Mouse (Mus musculus): Measurements from ENCODE around the gene Klrg1. TPM values are rescaled to one million over a fixed set of nuclear protein-coding genes. Genes with fewer than 3 reads are reported as not detected.
A peak's percentile ranks its signal among the peaks of the same experiment; 100 is the strongest.

The Klrg1 gene
- 100 to 1,000 TPM; 111 to 138 TPM for polyA plus RNA-seq (2017; shearing (Covaris generic))

- no peak for ATAC-seq
Observed at GRCm38 (mm10) chr6:122282782-122283181, at the start of gene Klrg1. Gene Klrg1 (minus strand): TSS chr6:122282882.

DNA sequence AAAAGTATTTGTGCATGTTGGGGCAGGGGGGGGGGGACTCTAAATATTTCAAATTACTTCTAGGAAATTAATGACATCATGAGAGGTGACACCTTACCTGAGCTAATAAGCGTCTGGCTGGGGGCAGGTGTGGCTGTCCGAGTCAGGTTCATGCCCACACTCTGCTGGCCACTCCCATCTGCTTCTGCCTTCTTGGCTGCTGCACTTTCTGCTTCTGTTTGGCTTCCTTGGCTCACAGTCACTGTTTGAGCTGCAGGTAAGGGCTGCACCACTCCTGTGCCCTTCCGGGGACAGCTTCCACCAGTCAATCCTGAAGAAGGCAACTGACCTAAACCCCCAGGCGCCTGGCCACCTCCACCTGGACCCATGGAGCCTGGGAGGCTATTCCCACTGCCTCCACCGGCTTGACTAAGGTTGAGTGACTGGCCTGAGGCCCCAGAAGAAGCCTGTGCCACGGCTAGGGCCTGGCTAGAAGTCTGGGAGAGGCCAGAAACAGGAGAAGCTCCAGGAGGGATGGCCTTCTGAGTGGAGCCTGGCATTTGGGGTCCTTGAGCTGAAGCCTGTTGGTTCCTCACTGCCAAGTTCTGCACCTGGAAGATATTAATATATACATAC is 42.8 kb upstream of the Klrg1 start:
- ATAC-seq, result no peak

DNA sequence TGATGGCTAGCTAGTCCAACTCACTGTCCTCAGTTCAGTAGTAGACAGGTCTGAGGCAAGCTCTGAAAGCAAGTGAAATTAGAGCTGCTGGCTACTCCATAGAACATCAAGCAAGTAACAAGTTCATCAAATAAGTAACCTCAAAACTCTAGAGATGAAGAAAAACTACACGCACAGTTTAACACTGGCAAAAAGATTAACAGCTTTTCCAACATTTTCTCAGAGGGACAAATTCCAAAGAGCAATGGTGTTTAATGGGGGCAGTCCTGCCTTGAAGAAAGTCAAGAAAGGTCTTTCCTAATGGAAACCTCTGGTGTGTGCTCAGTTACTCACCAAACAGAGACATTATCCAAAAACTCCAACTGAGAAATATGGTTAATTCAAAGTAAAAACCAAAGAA is 36.0 kb upstream of the Klrg1 start:
- ATAC-seq, result no peak

- ATAC-seq, result no peak
Observed at GRCm38 (mm10) chr6:122310187-122310820, 27.6 kb upstream of the Klrg1 start.

DNA sequence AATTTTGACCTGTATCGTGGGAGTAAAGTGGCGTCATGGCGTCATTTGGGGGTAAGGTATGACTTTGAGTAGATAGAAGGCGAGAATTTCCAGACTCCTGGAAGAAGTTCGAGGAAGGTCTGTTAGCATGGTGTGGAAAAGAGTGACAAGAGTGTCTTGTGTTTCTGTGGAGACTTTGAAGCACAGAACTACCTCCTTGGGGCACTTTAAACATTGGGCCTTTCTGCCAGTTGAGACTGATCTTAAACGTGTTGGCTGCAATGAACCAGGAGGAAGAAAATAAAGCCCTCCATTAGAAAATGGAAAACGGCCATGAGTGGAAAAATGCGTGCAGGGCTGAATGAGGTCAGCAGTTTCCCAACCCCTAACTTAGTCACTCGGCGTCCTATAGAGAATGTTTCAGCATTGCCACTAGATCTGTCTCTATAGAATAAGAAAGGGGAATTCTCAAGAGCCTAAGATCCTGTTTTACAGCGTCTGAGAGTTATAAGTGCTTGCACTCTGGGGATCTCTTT is 26.8 kb upstream of the Klrg1 start:
- ATAC-seq, result no peak

DNA sequence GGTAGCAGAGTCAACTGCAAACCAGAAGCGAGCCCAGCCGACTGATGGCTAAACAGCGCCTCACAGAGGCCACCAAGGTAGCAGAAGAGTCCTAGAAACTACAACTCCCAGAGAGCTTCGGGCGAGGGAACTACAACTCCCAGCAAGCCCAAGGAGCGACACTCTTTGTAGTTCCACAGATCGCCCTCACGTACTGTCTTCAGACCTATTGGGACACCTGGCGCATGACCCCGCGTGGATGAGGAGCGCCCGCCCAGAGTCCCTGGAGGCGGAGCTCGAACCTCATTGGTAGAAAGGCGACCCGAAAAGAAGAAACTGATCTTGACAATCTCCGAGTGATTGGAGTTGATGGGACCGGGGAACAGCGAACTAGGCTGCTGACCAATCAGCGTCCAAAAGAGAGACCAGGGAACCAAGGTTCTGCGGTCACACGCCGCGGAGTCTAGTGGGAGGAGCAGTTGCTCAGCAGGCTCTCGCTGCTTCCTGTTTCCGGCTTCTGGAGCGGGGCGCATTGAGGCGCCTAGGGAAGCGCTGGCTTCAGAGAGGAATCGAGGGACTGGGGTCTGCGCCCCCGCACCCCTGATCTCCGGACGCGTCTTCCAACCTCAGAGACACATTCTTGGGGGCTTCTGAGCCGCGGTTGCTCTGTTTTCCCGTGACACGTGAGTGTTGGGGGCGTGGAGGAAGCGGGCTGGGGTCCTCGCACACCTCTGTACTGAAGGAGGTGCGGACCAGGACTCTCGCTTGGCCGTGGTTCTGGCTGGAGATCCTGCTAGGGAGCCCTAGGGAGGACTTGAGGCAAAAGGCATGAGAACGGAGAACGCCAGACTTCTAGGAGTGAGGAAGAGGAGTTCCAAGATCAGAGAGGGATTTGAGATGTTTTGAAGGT is 26.1 kb upstream of the Klrg1 start, which contains the start of gene M6pr:
M6pr (plus strand) TSS at position 216 of the 889 bp plus-strand sequence.
- ATAC-seq, result peak; percentile 92

DNA sequence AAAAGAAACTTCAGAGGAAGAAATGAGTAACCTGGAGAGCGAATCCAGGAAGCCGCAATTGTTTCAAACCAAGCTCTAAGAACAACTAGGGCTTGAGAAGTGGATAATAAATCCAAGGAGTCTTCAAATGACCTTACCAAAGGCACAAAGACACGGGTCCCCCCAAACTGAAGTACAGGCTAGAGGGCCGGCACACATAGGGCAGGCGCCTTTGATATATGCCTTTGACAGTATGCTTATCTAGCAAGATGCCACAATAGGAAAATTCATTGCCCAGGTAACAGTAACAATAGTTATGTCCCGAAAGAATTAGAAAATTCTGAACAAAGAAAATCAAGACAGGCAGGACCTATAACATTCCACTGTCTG is 25.4 kb upstream of the Klrg1 start:
- no peak for ATAC-seq

- no peak for ATAC-seq
Observed at GRCm38 (mm10) chr6:122306707-122307106, 24.0 kb upstream of the Klrg1 start.

GRCm38 (mm10) chr6:122304790-122305555 is 22.3 kb upstream of the Klrg1 start:
- ATAC-seq, result no peak

GRCm38 (mm10) chr6:122304355-122304754 is 21.7 kb upstream of the Klrg1 start:
- ATAC-seq, result no peak

- ATAC-seq, result no peak
Observed at GRCm38 (mm10) chr6:122303526-122303925, 20.8 kb upstream of the Klrg1 start.

DNA sequence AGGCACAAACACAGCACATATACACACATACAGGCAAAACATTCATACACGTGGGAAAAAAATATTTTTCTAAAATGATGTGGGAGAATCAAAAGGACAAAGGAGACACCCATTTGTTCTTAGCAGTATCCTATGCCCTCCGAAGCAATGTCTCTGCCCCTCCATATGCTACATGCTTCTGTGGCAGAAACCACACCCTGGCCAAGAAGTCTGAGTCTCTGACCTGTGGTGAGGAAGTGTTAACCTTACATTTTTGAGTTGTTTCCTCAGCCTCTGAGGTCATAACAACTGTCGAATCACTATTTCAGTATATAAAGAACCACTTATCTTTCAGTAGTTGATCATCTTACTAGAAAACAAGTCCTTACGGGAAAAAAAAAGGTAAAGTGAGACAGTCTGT is 20.0 kb upstream of the Klrg1 start:
- no peak for ATAC-seq

- no peak for ATAC-seq
Observed at GRCm38 (mm10) chr6:122302121-122302520, 19.4 kb upstream of the Klrg1 start.

DNA sequence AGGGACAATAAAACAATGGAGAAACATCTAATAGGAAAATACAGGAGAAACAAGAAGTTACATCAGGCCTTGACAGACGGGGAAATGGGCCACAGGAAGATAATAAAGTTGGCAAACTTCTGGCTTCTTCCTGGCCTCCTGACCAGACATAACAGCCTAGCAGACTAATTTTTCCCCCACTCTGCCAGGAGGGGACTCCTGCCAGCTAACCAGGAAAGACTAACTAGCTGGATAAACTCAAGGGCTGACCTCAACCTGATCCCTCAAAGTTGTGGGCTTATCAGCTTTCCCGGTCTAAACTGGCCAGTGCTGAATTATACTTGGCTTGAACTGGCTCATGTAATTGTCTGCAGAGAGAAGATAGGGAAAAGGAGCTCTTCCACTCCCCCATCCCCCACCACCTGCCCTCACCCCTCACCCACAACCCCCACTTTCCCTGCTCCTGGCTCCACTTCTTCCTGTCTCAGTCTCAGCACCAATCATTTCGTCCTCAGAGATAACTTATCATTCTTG is 17.0 kb upstream of the Klrg1 start:
- ATAC-seq, result no peak

- ATAC-seq, result no peak
Observed at GRCm38 (mm10) chr6:122298223-122298609, 15.5 kb upstream of the Klrg1 start.

- ATAC-seq, result peak; percentile 36
Observed at GRCm38 (mm10) chr6:122297279-122298222, 14.9 kb upstream of the Klrg1 start.

- no peak for ATAC-seq
Observed at GRCm38 (mm10) chr6:122296918-122297278, 14.2 kb upstream of the Klrg1 start.

- ATAC-seq, result no peak
Observed at GRCm38 (mm10) chr6:122295242-122295641, 12.6 kb upstream of the Klrg1 start.

DNA sequence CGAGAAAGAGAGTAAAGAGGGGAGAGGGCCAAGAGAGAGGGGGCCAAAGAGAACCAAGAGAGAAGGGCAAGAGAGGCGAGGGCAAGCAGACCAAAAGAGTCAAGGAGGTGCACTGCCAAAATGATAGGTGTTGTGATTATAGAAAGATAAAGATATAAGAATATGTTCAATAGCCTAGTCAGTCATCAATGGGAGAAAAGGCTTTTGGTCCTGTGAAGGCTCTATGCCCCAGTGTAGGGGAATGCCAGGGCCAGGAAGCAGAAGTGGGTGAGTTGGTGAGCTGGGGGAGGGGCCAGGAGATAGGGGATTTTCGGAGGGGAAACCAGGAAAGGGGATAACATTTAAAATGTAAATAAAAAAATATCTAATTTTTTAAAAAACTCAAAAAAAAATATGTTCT is 11.6 kb upstream of the Klrg1 start:
- peak; percentile 11 for ATAC-seq

DNA sequence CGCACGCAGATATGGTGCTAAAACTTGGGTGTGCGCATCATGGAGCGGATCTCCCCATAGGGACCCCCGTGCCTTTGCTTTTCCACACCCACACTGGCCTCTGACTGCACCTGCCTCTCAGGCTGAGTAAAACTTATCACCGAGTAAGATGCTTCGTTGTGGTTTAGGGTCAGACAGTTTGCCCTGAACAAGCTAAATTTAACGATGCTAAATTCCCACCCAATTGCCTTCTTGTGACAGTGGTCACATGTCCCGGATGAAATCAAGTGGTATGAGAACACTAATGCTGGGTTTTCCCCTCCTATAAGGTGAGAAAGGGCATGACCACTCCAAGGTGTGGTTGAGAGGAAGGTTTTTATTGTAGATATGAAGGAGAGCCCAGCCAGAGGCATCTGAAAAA is 11.1 kb upstream of the Klrg1 start:
- ATAC-seq, result peak; percentile 35

DNA sequence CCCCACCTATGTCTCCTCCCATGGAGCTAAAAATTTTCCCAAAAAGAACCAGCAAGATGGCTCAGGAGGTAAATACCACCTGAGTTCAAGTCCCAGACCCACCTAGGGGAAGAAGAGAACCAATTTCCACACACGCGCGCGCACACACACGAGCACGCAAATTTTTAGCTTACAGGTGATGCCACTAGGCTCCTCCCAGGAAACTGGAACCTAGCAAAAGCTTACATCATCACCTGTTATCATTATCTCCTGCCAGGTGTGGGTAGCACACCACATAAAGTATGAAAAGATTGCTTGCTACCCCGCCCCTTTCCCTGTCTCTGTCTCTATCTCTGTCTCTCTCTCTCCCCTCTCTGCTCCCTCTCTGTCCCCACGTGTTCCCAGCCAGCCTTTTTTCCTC is 10.4 kb upstream of the Klrg1 start:
- no peak for ATAC-seq
